Mouse (Mus musculus): ENCODE measurements around the gene Fam185a. TPM values are rescaled to one million over a fixed set of nuclear protein-coding genes. Genes with fewer than 3 reads are reported as not detected.
A peak's percentile ranks its signal among the peaks of the same experiment; 100 is the strongest.

Gene Fam185a
- polyA plus RNA-seq, 1 experiment from 2014 or later: 5.7 TPM

DNA sequence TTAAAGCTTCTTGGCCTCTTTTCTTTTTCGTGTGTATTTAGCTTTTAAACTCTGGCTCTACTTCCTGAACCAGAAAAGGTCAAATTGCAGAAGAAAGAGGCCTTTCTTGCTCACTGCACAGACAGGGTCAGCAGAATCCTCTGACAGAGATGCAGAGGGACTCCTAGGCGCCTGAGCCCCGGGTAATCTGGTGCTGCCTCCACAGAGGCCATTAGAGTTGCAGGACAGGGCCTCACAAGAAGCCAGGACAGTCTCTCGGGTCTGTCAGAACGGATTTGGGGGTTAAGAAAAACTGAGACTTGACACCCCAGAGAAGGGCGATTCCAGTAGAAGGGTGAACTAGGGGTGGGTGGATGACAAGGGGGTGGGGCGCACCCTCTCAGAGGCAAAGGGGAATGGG is 42.6 kb downstream of the Fam185a start:
- H3K27ac ChIP-seq (ENCODE audit: low read depth): no peak overlapping the region
- no peak overlapping the region for H3K4me3 ChIP-seq (ENCODE audit: low read depth, low read length)
- ATAC-seq (ENCODE audit: insufficient read depth) (peak; percentile 52; the same call in 1 of the 2 replicates), DNase-seq (peak; percentile 5)
- H3K4me2 ChIP-seq: no peak overlapping the region
- no peaks in the 10 kb centered on the region for H3K4me1 ChIP-seq (ENCODE audit: insufficient read depth)
- WGBS: 50% methylated on average over 7 of the region's 7 CpGs
- no peaks in the 10 kb centered on the region for H3K9me3 ChIP-seq (ENCODE audit: low read depth, low read length)
- no peak for TF ChIP-seq CTCF (IDR thresholded peaks at IDR 0.05; ENCODE audit: low read depth)
- H3K27me3 ChIP-seq (ENCODE audit: insufficient read depth, low read length): no peaks in the 10 kb centered on the region
- H3K9ac ChIP-seq: no peak overlapping the region
- H3K36me3 ChIP-seq (ENCODE audit: insufficient read depth): no peaks in the 10 kb centered on the region

DNA sequence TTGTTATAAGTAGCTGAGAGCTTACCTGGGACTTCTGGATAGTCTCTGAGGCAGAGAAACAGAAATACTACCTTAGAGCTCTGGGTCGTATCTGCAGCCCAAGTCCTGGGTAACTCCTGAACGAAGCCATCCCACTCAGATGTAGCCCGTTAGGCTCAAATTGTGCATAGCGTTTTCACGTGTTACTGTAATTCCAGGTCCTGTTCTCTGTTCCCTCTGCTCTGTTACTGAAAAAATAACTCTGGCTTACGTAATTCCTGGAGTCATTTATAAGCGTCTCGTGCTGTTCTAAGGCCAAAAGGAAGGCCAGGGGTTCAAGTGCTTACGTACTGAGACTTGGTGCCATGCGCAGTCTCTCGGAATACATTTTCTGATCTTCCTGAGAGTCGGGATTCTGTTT is 43.3 kb downstream of the Fam185a start:
- no peak overlapping the region for H3K9ac ChIP-seq
- H3K27ac ChIP-seq (ENCODE audit: low read depth): no peak overlapping the region
- H3K4me3 ChIP-seq (ENCODE audit: low read depth, low read length): no peak overlapping the region
- H3K9me3 ChIP-seq (ENCODE audit: low read depth, low read length): no peaks in the 10 kb centered on the region
- no peak for TF ChIP-seq CTCF (IDR thresholded peaks at IDR 0.05; ENCODE audit: low read depth)
- no peak overlapping the region for H3K4me2 ChIP-seq
- 83% methylated on average over 12 of the region's 12 CpGs for WGBS
- ATAC-seq (ENCODE audit: insufficient read depth) (no peak), DNase-seq (no peak)
- no peaks in the 10 kb centered on the region for H3K4me1 ChIP-seq (ENCODE audit: insufficient read depth)
- H3K27me3 ChIP-seq (ENCODE audit: insufficient read depth, low read length): no peaks in the 10 kb centered on the region
- no peaks in the 10 kb centered on the region for H3K36me3 ChIP-seq (ENCODE audit: insufficient read depth)

DNA sequence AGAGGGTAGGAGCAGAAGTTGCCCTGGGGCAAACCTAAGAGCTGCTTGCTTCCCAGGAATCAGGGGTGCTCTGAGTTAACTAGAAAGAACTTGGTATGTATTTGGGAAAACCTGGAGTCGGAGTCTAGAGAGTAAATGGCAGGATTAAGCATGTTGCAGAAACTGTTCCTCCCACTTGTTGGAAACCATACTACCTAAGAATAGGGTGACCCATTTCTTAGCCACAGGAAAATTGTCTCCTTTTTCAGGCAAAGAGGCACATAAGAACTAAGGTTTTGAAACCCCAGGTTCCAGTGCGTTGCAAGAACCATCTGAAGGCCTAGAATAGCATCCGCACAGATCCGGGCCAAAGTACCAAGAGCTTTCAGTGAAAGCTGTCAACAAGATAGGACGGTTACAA is 53.7 kb downstream of the Fam185a start:
- TF ChIP-seq CTCF (IDR thresholded peaks at IDR 0.05; ENCODE audit: low read depth): no peak
- Histone ChIP-seq H3K9ac (no peak overlapping the region), H3K4me2 (no peak overlapping the region), H3K27ac (ENCODE audit: low read depth) (no peak overlapping the region; the same call in 1 of the 2 replicates), H3K9me3 (ENCODE audit: low read depth, low read length) (no peaks in the 10 kb centered on the region), H3K4me3 (ENCODE audit: low read depth, low read length) (no peak overlapping the region), H3K36me3 (ENCODE audit: insufficient read depth) (0 out of 2 replicates have a peak, but pooled peaks cover 3% of the 10 kb centered on the region), H3K27me3 (ENCODE audit: insufficient read depth, low read length) (no peaks in the 10 kb centered on the region), H3K4me1 (ENCODE audit: insufficient read depth) (no peaks in the 10 kb centered on the region)
- ATAC-seq (ENCODE audit: insufficient read depth): no peak
- DNase-seq: no peak
- WGBS: 85% methylated on average over 5 of the region's 5 CpGs

DNA sequence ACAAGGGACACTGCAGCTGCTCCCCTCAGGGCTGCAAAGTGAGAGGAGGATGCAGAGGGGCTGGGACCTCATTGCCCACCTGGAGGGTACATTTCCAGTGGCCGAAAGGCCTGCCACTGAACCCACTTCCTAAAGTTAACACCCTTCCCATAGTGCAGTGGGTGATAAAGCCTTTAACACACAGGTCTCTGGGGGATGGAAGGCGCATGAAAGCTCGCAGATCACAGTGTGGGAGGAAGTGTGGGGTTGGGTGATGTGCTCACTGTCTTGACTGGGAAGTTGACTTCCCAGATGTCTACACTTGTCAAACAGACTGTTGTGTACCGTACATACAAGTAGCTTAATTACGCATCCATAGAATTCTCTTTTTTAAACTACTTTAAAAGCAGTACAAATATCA is 55.0 kb downstream of the Fam185a start:
- Histone ChIP-seq H3K4me3 (ENCODE audit: low read depth, low read length) (no peak overlapping the region), H3K36me3 (ENCODE audit: insufficient read depth) (0 out of 2 replicates have a peak, but pooled peaks cover 3% of the 10 kb centered on the region), H3K4me2 (no peak overlapping the region), H3K27ac (ENCODE audit: low read depth) (no peak overlapping the region), H3K27me3 (ENCODE audit: insufficient read depth, low read length) (no peaks in the 10 kb centered on the region), H3K4me1 (ENCODE audit: insufficient read depth) (no peaks in the 10 kb centered on the region), H3K9ac (no peak overlapping the region), H3K9me3 (ENCODE audit: low read depth, low read length) (no peaks in the 10 kb centered on the region)
- WGBS: 83% methylated on average over 5 of the region's 5 CpGs
- ATAC-seq (ENCODE audit: insufficient read depth) (no peak), DNase-seq (no peak)
- TF ChIP-seq CTCF (IDR thresholded peaks at IDR 0.05; ENCODE audit: low read depth): no peak

DNA sequence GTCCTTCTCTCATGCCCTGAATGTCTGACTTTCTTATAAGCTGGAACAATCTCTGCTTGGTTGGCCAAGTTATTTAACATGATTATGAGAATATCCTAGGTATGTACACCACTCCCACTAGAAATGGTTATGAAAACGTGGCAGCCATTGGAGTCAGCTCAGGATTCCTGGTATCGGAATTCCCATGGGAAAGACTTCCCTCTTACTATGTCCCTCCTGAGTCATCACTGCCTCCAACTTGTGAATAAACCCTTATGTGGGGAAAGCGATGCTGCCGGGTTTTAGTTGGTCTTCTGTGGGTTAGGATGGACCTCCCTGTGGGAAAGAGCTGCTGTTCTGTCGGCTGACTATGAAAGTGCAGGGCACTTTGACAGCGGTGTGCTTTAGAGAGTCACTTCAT is 56.8 kb downstream of the Fam185a start:
- 0 out of 2 replicates have a peak, but pooled peaks cover 3% of the 10 kb centered on the region for H3K36me3 ChIP-seq (ENCODE audit: insufficient read depth)
- no peak overlapping the region for H3K4me2 ChIP-seq
- no peak overlapping the region for H3K27ac ChIP-seq (ENCODE audit: low read depth)
- TF ChIP-seq CTCF (IDR thresholded peaks at IDR 0.05; ENCODE audit: low read depth): no peak
- no peak for ATAC-seq (ENCODE audit: insufficient read depth)
- H3K9me3 ChIP-seq (ENCODE audit: low read depth, low read length): no peaks in the 10 kb centered on the region
- no peak overlapping the region for H3K4me3 ChIP-seq (ENCODE audit: low read depth, low read length)
- H3K27me3 ChIP-seq (ENCODE audit: insufficient read depth, low read length): no peaks in the 10 kb centered on the region
- H3K4me1 ChIP-seq (ENCODE audit: insufficient read depth): no peaks in the 10 kb centered on the region
- no peak for DNase-seq
- no peak overlapping the region for H3K9ac ChIP-seq
- 88% methylated on average over 6 of the region's 6 CpGs for WGBS

DNA sequence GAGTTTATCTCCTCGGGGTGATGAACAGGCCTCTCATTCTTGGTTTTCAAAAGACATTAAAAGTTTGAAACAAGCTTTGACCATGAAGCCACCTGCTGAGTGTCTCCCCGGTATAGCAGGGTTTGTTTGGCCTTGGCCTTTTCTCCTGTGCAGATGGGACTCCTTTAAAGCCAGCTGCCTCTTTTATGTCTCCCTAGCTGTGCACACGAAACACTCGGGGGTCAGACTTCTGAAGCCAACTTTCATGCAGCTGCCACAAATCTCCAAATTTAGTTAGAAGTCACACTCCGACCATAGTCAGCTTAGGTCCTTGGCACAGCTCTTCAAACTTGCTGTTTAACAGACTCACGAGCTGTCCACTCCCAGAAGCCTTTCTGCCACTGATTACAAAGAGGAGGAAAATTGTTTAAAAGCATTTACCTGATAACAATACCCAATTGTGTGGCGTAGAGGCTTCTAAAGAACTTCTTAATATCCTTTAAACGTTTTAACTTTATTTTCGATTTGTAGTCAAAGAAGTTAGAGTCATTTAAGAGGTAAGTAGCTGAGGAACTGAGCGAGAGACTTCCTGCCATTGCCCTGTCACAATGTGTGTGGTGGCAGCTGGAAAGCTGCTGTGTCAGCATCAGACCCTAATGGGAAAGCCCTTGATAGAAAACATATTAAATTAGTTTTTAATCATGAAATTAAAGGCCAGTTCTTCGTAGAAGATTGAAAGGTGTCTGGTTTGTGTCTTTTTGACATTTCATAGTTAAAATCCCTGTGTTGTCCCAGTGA is 57.9 kb downstream of the Fam185a start:
- Histone ChIP-seq H3K4me1 (ENCODE audit: insufficient read depth) (no peaks in the 10 kb centered on the region), H3K27ac (ENCODE audit: low read depth) (peak overlapping the region; percentile 10; the same call in 1 of the 2 replicates), H3K36me3 (ENCODE audit: insufficient read depth) (0 out of 2 replicates have a peak, but pooled peaks cover 3% of the 10 kb centered on the region), H3K9me3 (ENCODE audit: low read depth, low read length) (no peaks in the 10 kb centered on the region), H3K27me3 (ENCODE audit: insufficient read depth, low read length) (no peaks in the 10 kb centered on the region), H3K4me2 (no peak overlapping the region), H3K4me3 (ENCODE audit: low read depth, low read length) (no peak overlapping the region), H3K9ac (no peak overlapping the region)
- ATAC-seq (ENCODE audit: insufficient read depth): no peak
- WGBS: 41% methylated on average over 11 of the region's 11 CpGs
- DNase-seq: peak; percentile 26
- TF ChIP-seq CTCF (IDR thresholded peaks at IDR 0.05; ENCODE audit: low read depth): no peak

DNA sequence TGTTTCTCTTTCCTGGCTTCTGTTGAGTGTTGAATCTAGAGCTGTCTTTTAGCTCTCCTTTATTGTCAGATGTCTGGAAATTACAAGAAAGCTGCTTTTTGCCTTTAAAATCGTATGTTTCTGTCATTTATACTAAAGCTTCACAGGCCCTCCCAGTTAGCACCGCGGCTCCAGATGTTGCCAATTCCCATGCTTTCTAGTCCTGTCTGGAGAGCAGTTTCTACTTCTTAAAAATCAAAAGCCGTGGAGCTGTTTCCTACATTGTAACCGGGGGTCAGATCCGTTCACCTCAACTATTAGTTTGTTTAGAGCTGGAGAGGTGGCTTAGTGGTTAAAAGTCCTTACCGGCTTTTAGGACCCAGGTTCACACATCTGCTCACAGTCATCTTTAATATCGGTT is 58.5 kb downstream of the Fam185a start:
- no peak for TF ChIP-seq CTCF (IDR thresholded peaks at IDR 0.05; ENCODE audit: low read depth)
- Histone ChIP-seq H3K27ac (ENCODE audit: low read depth) (peak overlapping the region; percentile 10; the same call in 1 of the 2 replicates), H3K9ac (no peak overlapping the region), H3K4me2 (no peak overlapping the region), H3K4me3 (ENCODE audit: low read depth, low read length) (no peak overlapping the region), H3K27me3 (ENCODE audit: insufficient read depth, low read length) (no peaks in the 10 kb centered on the region), H3K9me3 (ENCODE audit: low read depth, low read length) (no peaks in the 10 kb centered on the region), H3K4me1 (ENCODE audit: insufficient read depth) (no peaks in the 10 kb centered on the region), H3K36me3 (ENCODE audit: insufficient read depth) (0 out of 2 replicates have a peak, but pooled peaks cover 3% of the 10 kb centered on the region)
- no peak for ATAC-seq (ENCODE audit: insufficient read depth)
- 68% methylated on average over 8 of the region's 8 CpGs for WGBS
- no peak for DNase-seq

Measured in lung, embryonic 14.5 days (tissue).